Mouse (Mus musculus) thymus, adult 2 months (tissue): Measurements from ENCODE around the gene As3mt. TPM values are rescaled to one million over a fixed set of nuclear protein-coding genes. Genes with fewer than 3 reads are reported as not detected.
"Not testable (repeated sequence)": the region's sequence is repeated elsewhere in the genome, so short reads cannot be mapped to it uniquely, and the experiment has no call there.

Source experiments
- DNase-seq: peaks from one replicate; pipeline ENCODE4 v3.0.0; 2021
- H3K27ac ChIP-seq: fragments of 200-500 bp; 2 replicates; pipeline ENCODE4 v1.5.1; 2012; ENCODE audit warnings: low read length, control low read depth; ENCODE audit not compliant: control insufficient read depth, insufficient read depth
- H3K27me3 ChIP-seq: fragments of 200-500 bp; 2 replicates; pipeline ENCODE4 v1.6.1; 2012; ENCODE audit warnings: mild to moderate bottlenecking, low read length, moderate library complexity, mixed read lengths; ENCODE audit not compliant: control insufficient read depth, insufficient read depth
- H3K36me3 ChIP-seq: fragments of 200-500 bp; 2 replicates; pipeline ENCODE4 v1.6.1; 2012; ENCODE audit warnings: mild to moderate bottlenecking, low read length, moderate library complexity; ENCODE audit not compliant: control insufficient read depth, insufficient read depth
- H3K4me1 ChIP-seq: fragments of 200-500 bp; replicated peaks from 2 replicates; pipeline ENCODE4 v1.6.1; 2012; ENCODE audit warnings: low read length; ENCODE audit not compliant: control insufficient read depth, insufficient read depth
- H3K4me3 ChIP-seq: fragments of 200-500 bp; 2 replicates; pipeline ENCODE4 v1.5.1; 2012; ENCODE audit warnings: mild to moderate bottlenecking, low read length, control low read depth, moderate library complexity; ENCODE audit not compliant: control insufficient read depth, insufficient read depth
- CTCF ChIP-seq: fragments of 200-500 bp; IDR thresholded peaks from 2 replicates; pipeline ENCODE4 v1.5.1; 2012; ENCODE audit warnings: mild to moderate bottlenecking, control low read depth, low read length, moderate library complexity, borderline replicate concordance; ENCODE audit not compliant: control insufficient read depth, poor library complexity, insufficient read depth; ENCODE audit errors: extremely low read depth
- POLR2A ChIP-seq: fragments of 200-500 bp; IDR thresholded peaks from 2 replicates; pipeline ENCODE4 v1.6.1; 2012; ENCODE audit warnings: mild to moderate bottlenecking, low read length, control low read depth, moderate library complexity; ENCODE audit not compliant: control insufficient read depth, poor library complexity, insufficient read depth; ENCODE audit errors: extremely low read depth
- WGBS: fragments of 180-500 bp; shearing (Covaris S2); methylation state at CpG from one replicate; pipeline ENCODE4 v1.1.7; 2018; 5-methylcytosine and 5-hydroxymethylcytosine counted together
- polyA plus RNA-seq: library from polyadenylated mRNA; depleted of rRNA; stranded (reverse); fragments of >200 nt; gene quantifications from 2 replicates; pipeline ENCODE4 v1.2.3, GENCODE M21; 2012

The As3mt gene
- polyA plus RNA-seq, 1 experiment: 9.5 TPM

DNA sequence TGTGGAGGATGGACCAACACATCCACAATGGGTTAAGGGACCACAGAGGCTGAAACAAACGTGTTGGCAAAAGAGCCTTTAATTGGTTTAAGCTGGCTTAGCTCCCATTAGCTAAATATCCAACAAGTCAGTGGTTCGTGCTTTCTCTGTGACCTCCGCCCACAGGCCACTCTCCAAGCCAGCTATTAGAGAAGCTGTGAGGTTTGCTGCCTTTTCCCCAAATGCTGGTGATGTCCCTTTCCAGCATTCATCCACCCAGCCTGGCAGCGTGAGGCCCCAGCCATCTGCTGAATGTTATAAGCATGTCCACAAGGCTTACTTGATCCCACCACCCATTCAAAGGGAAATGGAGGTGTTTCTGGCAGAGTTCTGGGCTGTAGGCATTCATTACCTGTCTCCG is 69.1 kb downstream of the As3mt start:
- TF ChIP-seq CTCF (no peak), POLR2A (no peak)
- H3K36me3 ChIP-seq: no peaks in the 10 kb centered on the region
- WGBS: 92% methylated on average over 5 of the region's 5 CpGs
- DNase-seq: no peak
- H3K4me3 ChIP-seq: no peak overlapping the region
- H3K4me1 ChIP-seq: no peaks in the 10 kb centered on the region
- H3K27me3 ChIP-seq: no peaks in the 10 kb centered on the region
- no peak overlapping the region for H3K27ac ChIP-seq

DNA sequence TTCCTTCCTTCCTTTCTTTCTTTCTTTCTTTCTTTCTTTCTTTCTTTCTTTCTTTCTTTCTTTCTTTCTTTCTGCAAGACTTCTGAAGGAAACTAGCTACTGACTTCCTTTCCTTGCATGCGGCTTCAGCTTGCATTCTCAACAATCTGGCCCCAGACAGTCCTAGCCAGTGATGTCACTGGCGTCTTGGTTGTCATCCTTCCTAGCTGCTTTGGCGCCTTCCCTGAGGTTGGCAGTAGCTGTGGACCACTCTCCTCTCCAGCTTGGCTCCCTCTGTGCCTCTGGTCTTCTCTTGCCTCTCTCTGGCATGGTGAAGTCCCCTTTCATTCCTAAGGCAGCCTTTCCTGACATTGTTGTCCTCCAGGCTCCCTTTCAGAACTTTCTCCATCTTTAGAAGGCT is 69.6 kb downstream of the As3mt start:
- no peak for TF ChIP-seq POLR2A
- H3K27me3 ChIP-seq: no peaks in the 10 kb centered on the region
- H3K4me3 ChIP-seq: no peak overlapping the region
- no peak overlapping the region for H3K27ac ChIP-seq
- no peaks in the 10 kb centered on the region for H3K4me1 ChIP-seq
- DNase-seq: no peak
- H3K36me3 ChIP-seq: no peaks in the 10 kb centered on the region
- 98% methylated on average over 3 of the region's 3 CpGs for WGBS

DNA sequence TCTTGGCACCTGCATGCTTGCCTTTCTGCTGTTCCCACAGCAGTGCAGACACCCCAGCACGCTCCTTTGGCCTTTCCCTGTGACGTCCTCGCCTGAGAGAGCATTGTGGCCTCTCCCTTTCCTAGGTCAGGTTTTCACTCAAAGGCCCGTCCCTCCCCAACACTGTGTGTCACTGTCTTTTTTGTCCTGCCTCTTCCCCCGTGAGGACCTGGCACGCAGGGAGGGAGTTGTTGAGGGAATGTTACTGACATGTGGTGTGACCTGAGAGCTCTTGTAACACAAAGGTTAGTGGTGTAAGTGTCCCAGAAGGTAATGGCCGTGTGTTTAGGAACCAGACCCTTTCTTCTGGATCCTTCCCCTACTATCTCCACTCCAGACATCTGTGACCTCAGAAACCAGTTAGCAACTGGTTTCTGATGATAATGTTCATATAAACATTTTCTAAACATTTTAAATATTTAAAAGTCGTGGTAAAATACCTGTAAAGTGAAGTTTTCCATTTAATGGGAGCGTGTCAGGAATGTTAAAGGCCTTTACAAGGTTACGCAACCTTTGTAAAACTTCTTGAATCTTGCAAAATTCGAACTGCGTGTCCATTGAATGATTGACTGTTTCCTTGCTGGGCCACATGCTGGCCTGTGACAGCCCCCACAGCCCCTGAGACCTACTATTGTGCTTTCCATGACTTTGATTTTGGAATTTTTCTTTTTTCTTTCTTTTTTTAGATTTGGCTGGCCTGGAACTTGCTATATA is 70.8 kb downstream of the As3mt start:
- Histone ChIP-seq H3K27me3 (no peaks in the 10 kb centered on the region), H3K27ac (no peak overlapping the region), H3K4me1 (no peaks in the 10 kb centered on the region), H3K36me3 (no peaks in the 10 kb centered on the region), H3K4me3 (no peak overlapping the region)
- no peak for TF ChIP-seq POLR2A
- no peak for TF ChIP-seq CTCF
- no peak for DNase-seq
- 95% methylated on average over 12 of the region's 12 CpGs for WGBS

DNA sequence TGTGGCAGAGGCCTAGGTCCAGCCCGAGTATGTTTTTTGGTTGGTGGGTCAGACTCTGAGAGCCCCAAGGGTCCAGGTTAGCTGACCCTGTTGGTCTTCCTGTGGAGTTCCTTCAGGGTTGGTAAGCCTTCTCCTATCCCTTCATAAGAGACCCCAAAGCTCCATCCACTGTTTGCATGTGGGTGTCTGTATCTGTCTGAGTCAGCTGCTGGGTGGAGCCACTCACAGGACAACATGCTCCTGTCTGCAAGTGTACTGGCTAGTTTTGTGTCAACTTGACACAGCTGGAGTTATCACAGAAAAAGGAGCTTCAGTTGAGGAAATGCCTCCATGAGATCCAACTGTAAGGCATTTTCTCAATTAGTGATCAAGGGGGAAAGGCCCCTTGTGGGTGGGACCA is 71.9 kb downstream of the As3mt start:
- H3K4me1 ChIP-seq, H3K4me3 ChIP-seq, H3K36me3 ChIP-seq, H3K27me3 ChIP-seq, H3K27ac ChIP-seq, DNase-seq: not testable (repeated sequence)
- 96% methylated on average over 1 of the region's 1 CpGs for WGBS

DNA sequence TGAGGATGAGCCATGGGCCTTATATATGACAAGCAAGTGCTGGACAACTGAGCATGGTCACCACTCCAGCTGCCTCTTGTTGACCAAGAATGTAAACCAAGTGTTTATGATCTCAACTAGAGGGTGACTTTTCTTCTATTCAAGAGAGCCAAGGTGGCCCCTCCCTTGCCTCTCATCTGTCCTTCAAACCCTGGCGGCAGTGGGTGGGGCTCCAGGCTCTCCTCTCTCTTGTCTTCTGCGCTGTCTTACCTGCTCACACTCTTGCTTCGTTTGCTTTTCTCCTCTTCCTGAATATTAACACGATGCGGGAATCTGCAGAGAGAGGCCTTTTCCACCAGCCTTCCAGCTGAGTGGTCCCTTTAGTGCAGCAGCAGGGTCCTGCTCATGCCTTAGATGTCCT is 76.8 kb downstream of the As3mt start:
- H3K36me3 ChIP-seq: no peaks in the 10 kb centered on the region
- no peaks in the 10 kb centered on the region for H3K4me1 ChIP-seq
- no peak for TF ChIP-seq CTCF
- TF ChIP-seq POLR2A: no peak
- H3K4me3 ChIP-seq: no peak overlapping the region
- DNase-seq: no peak
- no peaks in the 10 kb centered on the region for H3K27me3 ChIP-seq
- H3K27ac ChIP-seq: no peak overlapping the region
- WGBS: 88% methylated on average over 5 of the region's 5 CpGs

DNA sequence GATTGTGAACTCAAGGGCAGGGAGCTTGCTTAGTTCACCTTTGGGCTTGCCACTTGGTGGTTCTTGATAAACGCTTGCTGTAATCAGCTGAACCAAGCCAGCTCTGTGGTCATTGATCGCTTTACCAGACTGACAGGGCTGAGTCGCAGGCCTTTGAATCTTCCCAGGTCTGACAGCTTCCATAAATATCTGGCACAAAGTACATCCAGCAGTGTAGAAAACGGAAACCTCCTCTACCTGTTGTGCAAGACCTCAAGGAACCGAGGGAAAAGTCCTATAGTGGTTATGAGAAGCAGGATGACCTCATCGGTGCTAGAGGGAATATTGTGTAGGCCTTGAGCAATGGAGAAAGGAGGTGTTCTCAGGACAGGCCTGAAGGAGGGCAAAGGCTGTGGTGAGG is 77.2 kb downstream of the As3mt start:
- Histone ChIP-seq H3K36me3 (no peaks in the 10 kb centered on the region), H3K4me3 (no peak overlapping the region), H3K4me1 (no peaks in the 10 kb centered on the region), H3K27me3 (no peaks in the 10 kb centered on the region), H3K27ac (no peak overlapping the region)
- TF ChIP-seq POLR2A (no peak), CTCF (no peak)
- DNase-seq: no peak
- WGBS: 90% methylated on average over 6 of the region's 6 CpGs

DNA sequence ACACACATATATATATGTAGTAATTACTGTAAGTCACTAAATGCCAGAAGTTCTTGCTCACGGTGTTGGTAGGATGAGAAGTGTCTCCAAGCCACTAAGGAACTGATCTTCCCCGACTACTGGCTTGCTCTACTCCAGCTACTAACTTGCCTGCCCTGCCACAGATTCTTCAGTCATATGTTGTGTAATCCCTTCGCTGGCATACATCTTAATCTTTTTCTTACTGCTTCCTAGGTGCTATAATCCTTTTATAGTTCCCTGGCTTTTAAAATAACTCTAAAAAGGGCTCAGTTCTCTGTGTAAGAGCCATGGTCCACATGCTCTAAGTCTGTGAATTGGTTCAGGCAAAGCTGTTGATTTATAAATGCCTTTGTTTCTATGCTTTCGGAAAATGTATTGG is 78.4 kb downstream of the As3mt start:
- Histone ChIP-seq H3K4me3 (no peak overlapping the region), H3K27me3 (no peaks in the 10 kb centered on the region), H3K36me3 (no peaks in the 10 kb centered on the region), H3K4me1 (no peaks in the 10 kb centered on the region), H3K27ac (no peak overlapping the region)
- DNase-seq: no peak
- TF ChIP-seq POLR2A (no peak), CTCF (no peak)
- 96% methylated on average over 4 of the region's 4 CpGs for WGBS
